Mouse (Mus musculus): ENCODE measurements at regions not wholly inside any gene's neighbourhood (a gene's known extent, or its start where the extent isn't known, plus 50 kb on each side); places are given as distances from the start of the nearest gene placed in this dataset.

- no peak for ATAC-seq (ENCODE audit: insufficient number of reproducible peaks, low FRiP score, low TSS enrichment)
These were observed 52.3 kb downstream of the A230072I06Rik start for GRCm38 (mm10) chr8:12330886-12331285.

GRCm38 (mm10) chr8:12331652-12332051 lies 53.0 kb downstream of the A230072I06Rik start:
- 0 out of 2 replicates have a peak, but pooled peaks have one; percentile 7 for ATAC-seq (ENCODE audit: insufficient number of reproducible peaks, low FRiP score, low TSS enrichment)

GRCm38 (mm10) chr8:12334081-12334480 lies 55.5 kb downstream of the A230072I06Rik start:
- ATAC-seq (ENCODE audit: insufficient number of reproducible peaks, low FRiP score, low TSS enrichment): no peak

GRCm38 (mm10) chr8:12334605-12335004 lies 56.0 kb downstream of the A230072I06Rik start:
- ATAC-seq (ENCODE audit: insufficient number of reproducible peaks, low FRiP score, low TSS enrichment): no peak

- ATAC-seq (ENCODE audit: insufficient number of reproducible peaks, low FRiP score, low TSS enrichment): no peak
These were observed 55.8 kb upstream of the Sox1 start for GRCm38 (mm10) chr8:12339149-12339924.

GRCm38 (mm10) chr8:12340946-12341345 lies 54.1 kb upstream of the Sox1 start:
- ATAC-seq (ENCODE audit: insufficient number of reproducible peaks, low FRiP score, low TSS enrichment): no peak
